Mouse (Mus musculus) MEL (cell line): Measurements from ENCODE around the gene Ankfn1. TPM values are rescaled to one million over a fixed set of nuclear protein-coding genes. Genes with fewer than 3 reads are reported as not detected.

Experiments used
- DNase-seq: peaks from one replicate; pipeline ENCODE4 v3.0.0; 2011; ENCODE audit warnings: low read depth, low spot score
- H3K27ac ChIP-seq: 2 replicates; pipeline ENCODE4 v1.5.1; 2012; ENCODE audit warnings: low read depth, mild to moderate bottlenecking, control low read depth, low read length, moderate library complexity; ENCODE audit not compliant: control insufficient read depth
- H3K27me3 ChIP-seq, 2 experiments: fragments of 150-350 bp in 1 of 2; sonication (generic) in 1 of 2; 2 replicates each; pipeline ENCODE4 v1.6.1; 2012; ENCODE audit warnings: low read length in 2 of 2, mild to moderate bottlenecking in 2 of 2, improper control_type of control experiment in 1 of 2, moderate library complexity in 1 of 2; ENCODE audit not compliant: insufficient read depth in 2 of 2, control insufficient read depth in 1 of 2
- H3K36me3 ChIP-seq, 2 experiments: 2 replicates each; pipeline ENCODE4 v1.6.1; 2012 to 2014; ENCODE audit warnings: low read length in 2 of 2, improper control_type of control experiment in 1 of 2, inconsistent platforms in 1 of 2, mild to moderate bottlenecking in 1 of 2; ENCODE audit not compliant: insufficient read depth in 2 of 2, control insufficient read depth in 1 of 2
- H3K4me1 ChIP-seq, 2 experiments: fragments of 150-350 bp in 1 of 2; sonication (generic) in 1 of 2; 2 replicates each; pipeline ENCODE4 v1.6.1; 2012; ENCODE audit warnings: low read length in 2 of 2, improper control_type of control experiment in 1 of 2, mild to moderate bottlenecking in 1 of 2; ENCODE audit not compliant: insufficient read depth in 2 of 2, control insufficient read depth in 1 of 2
- H3K4me3 ChIP-seq, 2 experiments: fragments of 150-350 bp in 1 of 2; sonication (generic) in 1 of 2; 2 replicates each; pipeline ENCODE4 v1.5.1; 2012; ENCODE audit warnings: low read depth in 2 of 2, low read length in 2 of 2, mild to moderate bottlenecking in 2 of 2, moderate library complexity in 2 of 2, control low read depth in 1 of 2, improper control_type of control experiment in 1 of 2; ENCODE audit not compliant: control insufficient read depth in 1 of 2, insufficient read depth in 1 of 2
- H3K79me2 ChIP-seq: 2 replicates; pipeline ENCODE4 v1.6.1; 2012; ENCODE audit warnings: mild to moderate bottlenecking, low read length, moderate library complexity; ENCODE audit not compliant: control insufficient read depth, poor library complexity, insufficient read depth
- H3K9ac ChIP-seq: 2 replicates; pipeline ENCODE4 v1.6.1; 2012; ENCODE audit warnings: low read depth, mild to moderate bottlenecking, control low read depth, low read length, moderate library complexity; ENCODE audit not compliant: control insufficient read depth, poor library complexity, severe bottlenecking
- H3K9me3 ChIP-seq: fragments of 150-350 bp; sonication (generic); replicated peaks from 2 replicates; pipeline ENCODE4 v1.6.1; 2012; ENCODE audit warnings: mild to moderate bottlenecking, low read length, improper control_type of control experiment, moderate library complexity; ENCODE audit not compliant: insufficient read depth
- BHLHE40 ChIP-seq: IDR thresholded peaks from 2 replicates; pipeline ENCODE4 v1.6.1; 2012; ENCODE audit warnings: low read depth, mild to moderate bottlenecking, inconsistent platforms, low read length, improper control_type of control experiment, borderline replicate concordance
- CHD1 ChIP-seq: IDR thresholded peaks from 2 replicates; pipeline ENCODE4 v1.6.1; 2012; ENCODE audit warnings: low read depth, mild to moderate bottlenecking, inconsistent platforms, low read length, improper control_type of control experiment
- E2F4 ChIP-seq: IDR thresholded peaks from 2 replicates; pipeline ENCODE4 v1.6.1; 2011; ENCODE audit warnings: low read depth, low read length, improper control_type of control experiment, borderline replicate concordance
- ETS1 ChIP-seq: IDR thresholded peaks from 2 replicates; pipeline ENCODE4 v1.6.1; 2012; ENCODE audit warnings: low read depth, mild to moderate bottlenecking, inconsistent platforms, low read length, improper control_type of control experiment, moderate library complexity
- GABPA ChIP-seq: IDR thresholded peaks from 2 replicates; pipeline ENCODE4 v1.6.1; 2012; ENCODE audit warnings: low read depth, mild to moderate bottlenecking, inconsistent platforms, low read length, improper control_type of control experiment, moderate library complexity
- HCFC1 ChIP-seq: IDR thresholded peaks from 2 replicates; pipeline ENCODE4 v1.6.1; 2012; ENCODE audit warnings: low read depth, mild to moderate bottlenecking, inconsistent platforms, low read length, improper control_type of control experiment, moderate library complexity
- MAX ChIP-seq: IDR thresholded peaks from 2 replicates; pipeline ENCODE4 v1.6.1; 2011; ENCODE audit warnings: low read length, improper control_type of control experiment
- MEF2A ChIP-seq: IDR thresholded peaks from 2 replicates; pipeline ENCODE4 v1.6.1; 2014; ENCODE audit warnings: low read depth, mild to moderate bottlenecking, inconsistent platforms, low read length, improper control_type of control experiment; ENCODE audit not compliant: poor library complexity, insufficient replicate concordance, severe bottlenecking; ENCODE audit errors: extremely low read depth
- MYC ChIP-seq: IDR thresholded peaks from 2 replicates; pipeline ENCODE4 v1.6.1; 2011; ENCODE audit warnings: low read depth, mild to moderate bottlenecking, low read length, improper control_type of control experiment, moderate library complexity
- NELFE ChIP-seq: IDR thresholded peaks from 2 replicates; pipeline ENCODE4 v1.6.1; 2011; ENCODE audit warnings: low read depth, low read length, improper control_type of control experiment
- POLR2A ChIP-seq, 2 experiments: IDR thresholded peaks; 2 replicates each; pipeline ENCODE4 v1.6.1; 2011 to 2012; ENCODE audit warnings: low read length in 2 of 2, mild to moderate bottlenecking in 2 of 2, control low read depth in 1 of 2, improper control_type of control experiment in 1 of 2, low read depth in 1 of 2, moderate library complexity in 1 of 2; ENCODE audit not compliant: control insufficient read depth in 1 of 2, insufficient read depth in 1 of 2, poor library complexity in 1 of 2
- POLR2AphosphoS2 ChIP-seq: IDR thresholded peaks from 2 replicates; pipeline ENCODE4 v1.6.1; 2011; ENCODE audit warnings: low read length, improper control_type of control experiment
- SIN3A ChIP-seq: IDR thresholded peaks from 2 replicates; pipeline ENCODE4 v1.6.1; 2012; ENCODE audit warnings: low read length, improper control_type of control experiment, inconsistent platforms
- SMC3 ChIP-seq: IDR thresholded peaks from 2 replicates; pipeline ENCODE4 v1.6.1; 2011; ENCODE audit warnings: low read depth, low read length, improper control_type of control experiment
- TCF12 ChIP-seq: IDR thresholded peaks from 2 replicates; pipeline ENCODE4 v1.6.1; 2014; ENCODE audit warnings: low read depth, mild to moderate bottlenecking, inconsistent platforms, low read length, improper control_type of control experiment, moderate library complexity
- USF2 ChIP-seq, 2 experiments: IDR thresholded peaks; 2 replicates each; pipeline ENCODE4 v1.6.1; 2011 to 2012; ENCODE audit warnings: improper control_type of control experiment in 2 of 2, low read length in 2 of 2, borderline replicate concordance in 1 of 2, inconsistent platforms in 1 of 2, low read depth in 1 of 2, mild to moderate bottlenecking in 1 of 2; ENCODE audit not compliant: insufficient read depth in 1 of 2
- ZC3H11A ChIP-seq: IDR thresholded peaks from 2 replicates; pipeline ENCODE4 v1.6.1; 2012; ENCODE audit warnings: low read depth, mild to moderate bottlenecking, inconsistent platforms, low read length, improper control_type of control experiment
- ZKSCAN1 ChIP-seq: IDR thresholded peaks from 2 replicates; pipeline ENCODE4 v1.6.1; 2012; ENCODE audit warnings: low read depth, mild to moderate bottlenecking, inconsistent platforms, low read length, improper control_type of control experiment, moderate library complexity
- ZNF384 ChIP-seq: IDR thresholded peaks from 2 replicates; pipeline ENCODE4 v1.6.1; 2012; ENCODE audit warnings: low read depth, mild to moderate bottlenecking, inconsistent platforms, low read length, improper control_type of control experiment
- polyA plus RNA-seq, 2 experiments: library from polyadenylated mRNA; stranded (reverse) in 1 of 2; unstranded in 1 of 2; fragments of >175 nt in 1 of 2; fragments of >200 nt in 1 of 2; gene quantifications; 2 replicates each; pipeline versions ENCODE4 v1.2.1 to v1.2.4; 2012; ENCODE audit warnings: low replicate concordance in 2 of 2, low read depth in 1 of 2; ENCODE audit not compliant: insufficient read length in 2 of 2, insufficient read depth in 1 of 2, missing spikeins in 1 of 2
- total RNA-seq: library from RNA; depleted of rRNA; stranded (reverse); fragments of 300-350 nt; gene quantifications from 2 replicates; pipeline ENCODE4 v1.2.3, GENCODE M21; 2012

Gene Ankfn1
- total and polyA plus RNA-seq, 3 experiments, result not detected

GRCm38 (mm10) chr11:89420767-89421438 is 356.6 kb downstream of the Ankfn1 start:
- Histone ChIP-seq H3K27ac (no peak overlapping the region), H3K4me3 (no peak overlapping the region), H3K79me2 (no peaks in the 10 kb centered on the region), H3K9me3 (no peaks in the 10 kb centered on the region), H3K9ac (no peak overlapping the region), H3K4me1 (no peaks in the 10 kb centered on the region), H3K36me3 (no peaks in the 10 kb centered on the region), H3K27me3 (no peaks in the 10 kb centered on the region)
- TF ChIP-seq ZNF384 (no peak), CHD1 (no peak), NELFE (no peak), MYC (no peak), POLR2AphosphoS2 (no peak)
- DNase-seq, result no peak

GRCm38 (mm10) chr11:89419863-89420262 is 357.6 kb downstream of the Ankfn1 start:
- no peaks in the 10 kb centered on the region for H3K27me3 ChIP-seq
- H3K4me3 ChIP-seq, result no peak overlapping the region
- no peak for TF ChIP-seq USF2 (IDR thresholded peaks at IDR 0.05; ENCODE audit: borderline replicate concordance in 1 of 2, insufficient read depth in 1 of 2, low read depth in 1 of 2, low read length in 2 of 2)
- no peak for TF ChIP-seq HCFC1
- TF ChIP-seq ZNF384, result no peak
- TF ChIP-seq ZC3H11A, result no peak
- no peak for TF ChIP-seq TCF12
- no peak for TF ChIP-seq E2F4
- TF ChIP-seq MYC, result no peak
- no peak for TF ChIP-seq POLR2AphosphoS2
- TF ChIP-seq MAX, result no peak
- no peak for TF ChIP-seq GABPA
- TF ChIP-seq SMC3, result no peak
- no peak for TF ChIP-seq ETS1
- no peak for DNase-seq
- H3K27ac ChIP-seq, result no peak overlapping the region
- H3K9ac ChIP-seq, result no peak overlapping the region
- H3K36me3 ChIP-seq, result no peaks in the 10 kb centered on the region
- H3K9me3 ChIP-seq, result no peaks in the 10 kb centered on the region
- no peaks in the 10 kb centered on the region for H3K79me2 ChIP-seq
- no peaks in the 10 kb centered on the region for H3K4me1 ChIP-seq

- no peaks in the 10 kb centered on the region for H3K27me3 ChIP-seq
- no peak overlapping the region for H3K27ac ChIP-seq
- no peak for TF ChIP-seq POLR2A (IDR thresholded peaks at IDR 0.05; ENCODE audit: control insufficient read depth in 1 of 2, insufficient read depth in 1 of 2, low read depth in 1 of 2, low read length in 2 of 2, poor library complexity in 1 of 2)
- TF ChIP-seq SIN3A, result no peak
- TF ChIP-seq SMC3, result no peak
- TF ChIP-seq BHLHE40, result no peak
- TF ChIP-seq MEF2A, result no peak
- no peak for TF ChIP-seq ZC3H11A
- no peak for TF ChIP-seq ZKSCAN1
- H3K9me3 ChIP-seq, result no peaks in the 10 kb centered on the region
- H3K4me1 ChIP-seq, result no peaks in the 10 kb centered on the region
- no peaks in the 10 kb centered on the region for H3K36me3 ChIP-seq
- DNase-seq, result no peak
- H3K79me2 ChIP-seq, result no peaks in the 10 kb centered on the region
- no peak overlapping the region for H3K4me3 ChIP-seq
- no peak overlapping the region for H3K9ac ChIP-seq
These were observed 358.8 kb downstream of the Ankfn1 start for GRCm38 (mm10) chr11:89418644-89419043.
